Mouse (Mus musculus): ENCODE results near the gene Il10rb.

The Il10rb gene

GRCm38 (mm10) chr16:91446778-91447511 is 41.0 kb downstream of the Il10rb start:
- CTCF ChIA-PET: interaction anchor here (0.7 to 1.0 kb wide), 3 partner anchors 9 to 1140 kb away, joined by 3 to 4 read pairs (median 3); no protein-coding TSS in a partner anchor

- CTCF ChIA-PET: interaction anchor here (0.9 to 1.0 kb wide), 2 partner anchors 9 to 17 kb away, joined by 3 read pairs; no protein-coding TSS in a partner anchor
Observed at GRCm38 (mm10) chr16:91447512-91447900, 41.5 kb downstream of the Il10rb start.

GRCm38 (mm10) chr16:91448088-91448487 is 42.1 kb downstream of the Il10rb start:
- CTCF ChIA-PET: no interaction called here

GRCm38 (mm10) chr16:91448895-91449294 is 42.9 kb downstream of the Il10rb start:
- CTCF ChIA-PET: no interaction called here

GRCm38 (mm10) chr16:91450137-91451064 is 44.4 kb downstream of the Il10rb start:
- CTCF ChIA-PET: interaction anchor here (0.6 to 0.7 kb wide), 2 partner anchors 52 to 78 kb away, joined by 3 to 5 read pairs; no protein-coding TSS in a partner anchor

GRCm38 (mm10) chr16:91451949-91452348 is 46.0 kb downstream of the Il10rb start:
- CTCF ChIA-PET: interaction anchor here (0.5 kb wide), 1 partner anchor 44 kb away, joined by 9 read pairs; no protein-coding TSS in a partner anchor

- CTCF ChIA-PET: interaction anchor here (0.5 kb wide), 1 partner anchor 45 kb away, joined by 9 read pairs; no protein-coding TSS in a partner anchor
Observed at GRCm38 (mm10) chr16:91452363-91452896, 46.5 kb downstream of the Il10rb start.

- CTCF ChIA-PET: interaction anchor here (0.6 to 1.0 kb wide), 2 partner anchors 9 to 103 kb away, joined by 3 to 10 read pairs; no protein-coding TSS in a partner anchor
Observed at GRCm38 (mm10) chr16:91455868-91456267, 49.9 kb downstream of the Il10rb start.

- CTCF ChIA-PET: interaction anchor here (0.7 kb wide), 1 partner anchor 51 kb away, joined by 3 read pairs; no protein-coding TSS in a partner anchor
Observed at GRCm38 (mm10) chr16:91458301-91458746, 52.4 kb downstream of the Il10rb start.

GRCm38 (mm10) chr16:91458976-91459375 is 53.0 kb downstream of the Il10rb start:
- CTCF ChIA-PET: interaction anchor here (0.6 to 1.2 kb wide), 5 partner anchors 14 to 63 kb away, joined by 3 to 12 read pairs (median 3); no protein-coding TSS in a partner anchor

GRCm38 (mm10) chr16:91459396-91459795 is 53.4 kb downstream of the Il10rb start:
- CTCF ChIA-PET: interaction anchor here (0.6 to 1.2 kb wide), 4 partner anchors 14 to 63 kb away, joined by 3 to 12 read pairs (median 4); no protein-coding TSS in a partner anchor

- CTCF ChIA-PET: interaction anchor here (1.2 kb wide), 1 partner anchor 15 kb away, joined by 3 read pairs; no protein-coding TSS in a partner anchor
Observed at GRCm38 (mm10) chr16:91459841-91460370, 53.9 kb downstream of the Il10rb start.

GRCm38 (mm10) chr16:91461066-91461638 is 55.2 kb downstream of the Il10rb start:
- CTCF ChIA-PET: no interaction called here

- CTCF ChIA-PET: no interaction called here
Observed at GRCm38 (mm10) chr16:91461773-91462181, 55.8 kb downstream of the Il10rb start.

- CTCF ChIA-PET: no interaction called here
Observed at GRCm38 (mm10) chr16:91462644-91463043, 56.7 kb downstream of the Il10rb start.

- CTCF ChIA-PET: no interaction called here
Observed at GRCm38 (mm10) chr16:91463400-91463799, 57.4 kb downstream of the Il10rb start.

GRCm38 (mm10) chr16:91463836-91464400 is 58.0 kb downstream of the Il10rb start:
- CTCF ChIA-PET: no interaction called here

- CTCF ChIA-PET: interaction anchor here (0.5 to 0.8 kb wide), 3 partner anchors 18 to 75 kb away, joined by 3 to 7 read pairs (median 7); no protein-coding TSS in a partner anchor
Observed at GRCm38 (mm10) chr16:91464594-91465504, 58.9 kb downstream of the Il10rb start.
